Mouse (Mus musculus) CH12.LX (cell line): ENCODE measurements at regions not wholly inside any gene's neighbourhood (a gene's known extent, or its start where the extent isn't known, plus 50 kb on each side); places are given as distances from the start of the nearest gene placed in this dataset.

ENCODE experiments used
- DNase-seq: peaks from one replicate; pipeline ENCODE4 v3.0.0-alpha.2; 2013; ENCODE audit errors: extremely low read depth
- H3K27ac ChIP-seq: 2 replicates; pipeline ENCODE4 v1.5.1; 2012; ENCODE audit warnings: low read depth, mild to moderate bottlenecking, control low read depth, moderate library complexity; ENCODE audit not compliant: insufficient read depth
- H3K27me3 ChIP-seq: replicated peaks from 2 replicates; pipeline ENCODE3; 2012; ENCODE audit warnings: inconsistent platforms
- H3K36me3 ChIP-seq, 2 experiments: replicated peaks in 1 of 2; 2 replicates each; pipeline versions ENCODE3 to v1.6.1; 2012; ENCODE audit warnings: inconsistent platforms in 1 of 2, low read length in 1 of 2, mild to moderate bottlenecking in 1 of 2, mixed read lengths in 1 of 2, moderate library complexity in 1 of 2; ENCODE audit not compliant: control insufficient read depth in 1 of 2, insufficient read depth in 1 of 2
- H3K4me1 ChIP-seq, 2 experiments: 2 replicates each; pipeline ENCODE4 v1.6.1; 2012; ENCODE audit warnings: inconsistent platforms in 1 of 2, moderate library complexity in 1 of 2; ENCODE audit not compliant: insufficient read depth in 2 of 2, control insufficient read depth in 1 of 2
- H3K4me2 ChIP-seq: 2 replicates; pipeline ENCODE4 v1.6.1; 2012; ENCODE audit warnings: low read depth, mild to moderate bottlenecking, control low read depth; ENCODE audit not compliant: poor library complexity, insufficient read depth, severe bottlenecking
- H3K4me3 ChIP-seq, 3 experiments: fragments of 150-350 bp in 1 of 3; sonication (generic) in 1 of 3; replicated peaks in 1 of 3; 2 replicates each; pipeline versions ENCODE3 to v1.5.1; 2011 to 2012; ENCODE audit warnings: low read depth in 2 of 3, low read length in 2 of 3, mild to moderate bottlenecking in 2 of 3, moderate library complexity in 2 of 3, control low read depth in 1 of 3, improper control_type of control experiment in 1 of 3, inconsistent platforms in 1 of 3, mixed read lengths in 1 of 3; ENCODE audit not compliant: poor library complexity in 1 of 3
- H3K79me2 ChIP-seq: replicated peaks from 2 replicates; pipeline ENCODE4 v1.6.1; 2012; ENCODE audit warnings: mild to moderate bottlenecking, moderate library complexity; ENCODE audit not compliant: control insufficient read depth, poor library complexity, insufficient read depth, severe bottlenecking; ENCODE audit errors: extremely low read depth
- H3K9ac ChIP-seq: 2 replicates; pipeline ENCODE4 v1.6.1; 2012; ENCODE audit warnings: low read depth, mild to moderate bottlenecking, control low read depth, moderate library complexity; ENCODE audit not compliant: insufficient read depth
- H3K9me3 ChIP-seq: replicated peaks from 2 replicates; pipeline ENCODE3; 2012; ENCODE audit warnings: low read length, inconsistent platforms, mixed read lengths
- CHD1 ChIP-seq: IDR thresholded peaks from 2 replicates; pipeline ENCODE4 v1.6.1; 2012; ENCODE audit warnings: low read depth, low read length, improper control_type of control experiment, inconsistent platforms
- CHD2 ChIP-seq: IDR thresholded peaks from 2 replicates; pipeline ENCODE4 v1.6.1; 2011; ENCODE audit warnings: low read length, improper control_type of control experiment
- CTCF ChIP-seq, 2 experiments: IDR thresholded peaks in 1 of 2; conservative IDR thresholded peaks in 1 of 2; 2 replicates each; pipeline ENCODE4 v1.5.1; 2011 to 2012; ENCODE audit warnings: low read depth in 2 of 2, low read length in 2 of 2, improper control_type of control experiment in 1 of 2, inconsistent platforms in 1 of 2, mild to moderate bottlenecking in 1 of 2, moderate library complexity in 1 of 2
- ELF1 ChIP-seq: IDR thresholded peaks from 2 replicates; pipeline ENCODE4 v1.6.1; 2014; ENCODE audit warnings: low read depth, mild to moderate bottlenecking, inconsistent platforms, low read length, improper control_type of control experiment
- EP300 ChIP-seq: IDR thresholded peaks from 2 replicates; pipeline ENCODE4 v1.6.1; 2011; ENCODE audit warnings: low read length, improper control_type of control experiment
- GABPA ChIP-seq: IDR thresholded peaks from 2 replicates; pipeline ENCODE4 v1.6.1; 2012; ENCODE audit warnings: low read depth, low read length, improper control_type of control experiment, inconsistent platforms; ENCODE audit not compliant: insufficient replicate concordance
- HCFC1 ChIP-seq: IDR thresholded peaks from 2 replicates; pipeline ENCODE4 v1.6.1; 2012; ENCODE audit warnings: low read depth, mild to moderate bottlenecking, inconsistent platforms, low read length, improper control_type of control experiment
- IRF4 ChIP-seq: IDR thresholded peaks from 2 replicates; pipeline ENCODE4 v1.6.1; 2014; ENCODE audit warnings: low read depth, mild to moderate bottlenecking, inconsistent platforms, low read length, improper control_type of control experiment
- JUN ChIP-seq: IDR thresholded peaks from 2 replicates; pipeline ENCODE4 v1.6.1; 2011; ENCODE audit warnings: low read depth, mild to moderate bottlenecking, low read length, improper control_type of control experiment, moderate library complexity; ENCODE audit not compliant: insufficient read depth
- KAT2A ChIP-seq: IDR thresholded peaks from 2 replicates; pipeline ENCODE4 v1.6.1; 2012; ENCODE audit warnings: low read length, improper control_type of control experiment, inconsistent platforms; ENCODE audit not compliant: insufficient replicate concordance
- MAFK ChIP-seq: IDR thresholded peaks from 2 replicates; pipeline ENCODE4 v1.6.1; 2011; ENCODE audit warnings: low read length, improper control_type of control experiment; ENCODE audit not compliant: insufficient replicate concordance
- MAX ChIP-seq: IDR thresholded peaks from 2 replicates; pipeline ENCODE4 v1.6.1; 2011; ENCODE audit warnings: low read length, improper control_type of control experiment
- MAZ ChIP-seq: IDR thresholded peaks from 2 replicates; pipeline ENCODE4 v1.6.1; 2012; ENCODE audit warnings: low read depth, mild to moderate bottlenecking, inconsistent platforms, low read length, improper control_type of control experiment, moderate library complexity
- MYC ChIP-seq: IDR thresholded peaks from 2 replicates; pipeline ENCODE4 v1.6.1; 2011; ENCODE audit warnings: low read depth, mild to moderate bottlenecking, improper control_type of control experiment, low read length
- PAX5 ChIP-seq: IDR thresholded peaks from 2 replicates; pipeline ENCODE4 v1.6.1; 2012; ENCODE audit warnings: low read length, inconsistent platforms, mixed read lengths
- POLR2A ChIP-seq: IDR thresholded peaks from 2 replicates; pipeline ENCODE4 v1.6.1; 2011; ENCODE audit warnings: low read depth, mild to moderate bottlenecking, improper control_type of control experiment, low read length
- POLR2AphosphoS2 ChIP-seq: IDR thresholded peaks from 2 replicates; pipeline ENCODE4 v1.6.1; 2011; ENCODE audit warnings: low read depth, low read length, improper control_type of control experiment
- SIN3A ChIP-seq: IDR thresholded peaks from 2 replicates; pipeline ENCODE4 v1.6.1; 2012; ENCODE audit warnings: low read length, improper control_type of control experiment, inconsistent platforms
- SMC3 ChIP-seq: IDR thresholded peaks from 2 replicates; pipeline ENCODE4 v1.6.1; 2011; ENCODE audit warnings: low read depth, low read length, improper control_type of control experiment
- USF2 ChIP-seq: conservative IDR thresholded peaks from 2 replicates; pipeline ENCODE4 v1.6.1; 2011; ENCODE audit warnings: low read depth, low read length, improper control_type of control experiment
- ZC3H11A ChIP-seq: IDR thresholded peaks from 2 replicates; pipeline ENCODE4 v1.6.1; 2012; ENCODE audit warnings: low read depth, mild to moderate bottlenecking, inconsistent platforms, low read length, improper control_type of control experiment
- ZKSCAN1 ChIP-seq: IDR thresholded peaks from 2 replicates; pipeline ENCODE4 v1.6.1; 2012; ENCODE audit warnings: low read depth, inconsistent platforms, low read length, improper control_type of control experiment, borderline replicate concordance
- ZNF384 ChIP-seq: IDR thresholded peaks from 2 replicates; pipeline ENCODE4 v1.6.1; 2012; ENCODE audit warnings: low read depth, low read length, improper control_type of control experiment, inconsistent platforms
- dilution Hi-C: fragments of 300-500 bp; cut with MboI; formaldehyde crosslinking; loops from 2 replicates; pipeline ENCODE4 v1.14.3; 2020; ENCODE audit warnings: low sequenced_read_pairs; ENCODE audit not compliant: extremely low pct_unique_long_range_greater_than_20kb, extremely low pct_ligation_motif_present
- in situ Hi-C: fragments of 300-500 bp; cut with MboI; formaldehyde crosslinking; loops from 3 replicates; pipeline ENCODE4 v1.14.3; 2019; ENCODE audit warnings: low sequenced_read_pairs, low pct_ligation_motif_present, low pct_unique_long_range_greater_than_20kb, mixed read lengths

GRCm38 (mm10) chr19:35819626-35820025 is 237.7 kb downstream of the Htr7 start:
- TF ChIP-seq ZC3H11A (no peak), PAX5 (no peak), ELF1 (no peak), POLR2AphosphoS2 (no peak), SMC3 (no peak), KAT2A (no peak), USF2 (no peak), CHD1 (no peak), IRF4 (no peak), MAFK (no peak), SIN3A (no peak), POLR2A (no peak), CHD2 (no peak), MYC (no peak), ZNF384 (no peak), MAZ (no peak)
- H3K27ac ChIP-seq: no peak overlapping the region
- no peak overlapping the region for H3K4me3 ChIP-seq
- dilution Hi-C loops: no loop called here
- no peaks in the 10 kb centered on the region for H3K4me1 ChIP-seq
- no peaks in the 10 kb centered on the region for H3K36me3 ChIP-seq
- in situ Hi-C loops: no loop called here
- no peaks in the 10 kb centered on the region for H3K27me3 ChIP-seq
- H3K4me2 ChIP-seq: no peak overlapping the region
- no peak overlapping the region for H3K9ac ChIP-seq
- H3K9me3 ChIP-seq: no peaks in the 10 kb centered on the region
- no peaks in the 10 kb centered on the region for H3K79me2 ChIP-seq
- no peak for DNase-seq

GRCm38 (mm10) chr19:35794661-35795060 is 262.6 kb downstream of the Htr7 start:
- no peak for TF ChIP-seq JUN
- no peak for TF ChIP-seq EP300
- no peak for TF ChIP-seq KAT2A
- no peak for TF ChIP-seq ELF1
- no peak for TF ChIP-seq CHD1
- TF ChIP-seq PAX5: no peak
- no peak for TF ChIP-seq SIN3A
- no peak for TF ChIP-seq GABPA
- no peak for TF ChIP-seq ZNF384
- TF ChIP-seq ZC3H11A: no peak
- TF ChIP-seq USF2: no peak
- no peak for TF ChIP-seq MAX
- TF ChIP-seq CTCF (conservative IDR thresholded peaks at IDR 0.05 in 1 of 2, IDR thresholded peaks at IDR 0.05 in 1 of 2; ENCODE audit: low read depth in 2 of 2, low read length in 2 of 2): no peak
- TF ChIP-seq ZKSCAN1: no peak
- no peak for TF ChIP-seq CHD2
- no peak for TF ChIP-seq HCFC1
- TF ChIP-seq, all 38 proteins: peak for 0

More at GRCm38 (mm10) chr19:35794661-35795060, 262.6 kb downstream of the Htr7 start:
- H3K27ac ChIP-seq: no peak overlapping the region
- H3K4me3 ChIP-seq: no peak overlapping the region
- H3K27me3 ChIP-seq: no peaks in the 10 kb centered on the region
- no peak overlapping the region for H3K4me2 ChIP-seq
- DNase-seq: no peak
- H3K9me3 ChIP-seq: no peaks in the 10 kb centered on the region
- dilution Hi-C loops (no loop called here), in situ Hi-C loops (no loop called here)
- H3K9ac ChIP-seq: no peak overlapping the region
- no peaks in the 10 kb centered on the region for H3K4me1 ChIP-seq
- no peaks in the 10 kb centered on the region for H3K36me3 ChIP-seq
- H3K79me2 ChIP-seq: no peaks in the 10 kb centered on the region
